Mouse (Mus musculus) C2C12 (cell line): ENCODE measurements at regions not wholly inside any gene's neighbourhood (a gene's known extent, or its start where the extent isn't known, plus 50 kb on each side); places are given as distances from the start of the nearest gene placed in this dataset.

Experiments
- CEBPB ChIP-seq: IDR thresholded peaks from one replicate; pipeline ENCODE4 v1.6.1; 2011; ENCODE audit warnings: low read depth, mild to moderate bottlenecking, control low read depth, moderate library complexity
- CTCF ChIP-seq: IDR thresholded peaks from one replicate; pipeline ENCODE4 v1.5.1; 2011; ENCODE audit not compliant: control insufficient read depth, insufficient read depth, insufficient read length
- MAX ChIP-seq: IDR thresholded peaks from one replicate; pipeline ENCODE4 v1.6.1; 2011; ENCODE audit warnings: mild to moderate bottlenecking, control low read depth
- USF1 ChIP-seq: IDR thresholded peaks from one replicate; pipeline ENCODE4 v1.6.1; 2011; ENCODE audit warnings: low read depth, mild to moderate bottlenecking, control low read depth, moderate library complexity

DNA sequence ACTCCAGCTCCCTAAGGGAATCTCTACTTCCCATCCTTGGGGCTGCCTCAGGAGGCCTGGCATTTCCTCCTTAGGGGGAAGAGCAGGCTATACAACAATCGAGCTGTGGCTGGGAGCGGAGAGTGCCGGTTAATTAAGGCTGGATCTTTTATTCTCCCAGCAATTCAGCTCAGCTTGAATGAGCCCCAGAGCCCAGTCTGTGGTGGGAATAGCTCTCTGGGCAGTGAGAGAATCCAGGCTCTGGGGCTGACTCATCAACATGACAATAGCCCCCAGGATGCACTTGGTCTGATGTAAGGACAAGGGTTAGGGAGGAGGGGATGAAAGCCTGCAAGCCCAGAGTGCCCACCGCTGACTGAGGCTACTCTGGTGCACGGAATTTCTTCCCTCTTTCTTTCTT is 280.2 kb upstream of the Sox9 start:
- TF ChIP-seq CTCF, result no peak
- TF ChIP-seq MAX, result no peak
- TF ChIP-seq USF1, result no peak
- TF ChIP-seq CEBPB, result no peak
